Mouse (Mus musculus) olfactory bulb, adult 2 months (tissue): ENCODE results near the gene Slc44a5. TPM values are rescaled to one million over a fixed set of nuclear protein-coding genes. Genes with fewer than 3 reads are reported as not detected.
"Not testable (repeated sequence)": the region's sequence is repeated elsewhere in the genome, so short reads cannot be mapped to it uniquely, and the experiment has no call there.

Experiments
- H3K27ac ChIP-seq: fragments of 200-500 bp; 2 replicates; pipeline ENCODE4 v1.5.1; 2012; ENCODE audit warnings: low read depth, low read length; ENCODE audit not compliant: insufficient read depth
- H3K4me1 ChIP-seq: fragments of 200-500 bp; 2 replicates; pipeline ENCODE4 v1.6.1; 2012; ENCODE audit warnings: low read length; ENCODE audit not compliant: control insufficient read depth, insufficient read depth
- H3K4me3 ChIP-seq: fragments of 200-500 bp; 2 replicates; pipeline ENCODE4 v1.5.1; 2012; ENCODE audit warnings: mild to moderate bottlenecking, low read depth, low read length, moderate library complexity; ENCODE audit not compliant: insufficient read depth
- CTCF ChIP-seq: fragments of 200-500 bp; IDR thresholded peaks from 2 replicates; pipeline ENCODE4 v1.5.1; 2012; ENCODE audit warnings: low read depth, mild to moderate bottlenecking, low read length, moderate library complexity; ENCODE audit not compliant: insufficient read depth
- POLR2A ChIP-seq: fragments of 200-500 bp; IDR thresholded peaks from 2 replicates; pipeline ENCODE4 v1.6.1; 2012; ENCODE audit warnings: mild to moderate bottlenecking, low read depth, low read length, moderate library complexity; ENCODE audit not compliant: insufficient read depth
- WGBS: fragments of 180-500 bp; shearing (Covaris S2); methylation state at CpG from one replicate; pipeline ENCODE4 v1.1.7; 2018; 5-methylcytosine and 5-hydroxymethylcytosine counted together
- polyA plus RNA-seq: library from polyadenylated mRNA; stranded (reverse); fragments of >200 nt; gene quantifications from 2 replicates; pipeline ENCODE4 v1.2.4, GENCODE M21; 2012; ENCODE audit warnings: low replicate concordance; ENCODE audit not compliant: missing spikeins, insufficient read depth, insufficient read length

Slc44a5 gene
- polyA plus RNA-seq, 1 experiment, result not detected

- TF ChIP-seq POLR2A (no peak), CTCF (no peak)
- H3K4me3 ChIP-seq, result no peak overlapping the region
- H3K27ac ChIP-seq, result no peak overlapping the region
- no peaks in the 10 kb centered on the region for H3K4me1 ChIP-seq
- 99% methylated on average over 5 of the region's 5 CpGs for WGBS
Measured at GRCm38 (mm10) chr3:153999797-154000528, 26.7 kb downstream of the Slc44a5 start.

DNA sequence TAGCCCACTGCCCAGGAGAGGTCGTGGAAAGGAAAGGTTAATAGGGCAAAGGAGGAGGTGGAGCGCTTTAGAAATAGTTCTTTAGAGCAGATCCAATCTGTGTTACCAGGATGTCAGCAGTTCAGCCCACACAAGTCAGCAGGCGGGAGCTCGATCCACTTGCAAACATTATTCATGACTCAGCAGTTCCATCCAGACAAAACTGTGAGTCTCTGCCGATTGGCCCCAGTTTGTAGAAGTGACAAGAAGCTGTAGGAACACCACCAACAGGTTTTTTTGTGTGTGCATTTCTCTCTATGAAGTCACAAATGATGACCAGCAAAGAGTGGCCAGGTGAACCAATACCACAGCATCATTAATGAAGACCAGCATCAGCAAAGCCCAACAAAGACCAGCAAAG is 28.1 kb downstream of the Slc44a5 start:
- H3K27ac ChIP-seq, result no peak overlapping the region
- H3K4me1 ChIP-seq, result no peaks in the 10 kb centered on the region
- H3K4me3 ChIP-seq, result no peak overlapping the region
- WGBS, result 47% methylated on average over 5 of the region's 5 CpGs
- no peak for TF ChIP-seq CTCF
- no peak for TF ChIP-seq POLR2A

GRCm38 (mm10) chr3:154046876-154047275 is 73.6 kb downstream of the Slc44a5 start:
- Histone ChIP-seq H3K4me3 (no peak overlapping the region), H3K27ac (no peak overlapping the region), H3K4me1 (peaks cover 4% of the 10 kb centered on the region; the same call in 1 of the 2 replicates)
- WGBS, result 88% methylated on average over 4 of the region's 4 CpGs
- TF ChIP-seq POLR2A (no peak), CTCF (no peak)

DNA sequence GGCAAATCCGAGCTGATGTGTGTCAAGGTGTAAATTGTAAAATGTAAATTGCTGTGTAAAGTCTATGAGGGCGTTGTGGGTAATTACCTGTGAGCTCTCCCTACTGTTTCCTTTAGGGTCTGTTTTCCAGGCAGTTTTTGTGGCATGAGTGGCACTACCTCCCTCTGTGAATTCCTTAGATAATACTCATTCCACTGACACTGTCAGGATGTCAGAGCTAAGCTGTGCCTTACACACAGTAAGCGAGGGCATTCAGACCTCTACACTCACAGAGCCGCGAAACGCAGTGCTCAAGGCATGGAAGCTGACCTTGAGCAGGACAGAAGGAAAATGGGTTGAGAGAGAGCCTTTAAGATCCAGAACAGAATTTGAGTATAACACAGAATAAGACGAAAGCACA is 80.1 kb downstream of the Slc44a5 start:
- Histone ChIP-seq H3K4me3 (no peak overlapping the region), H3K4me1 (0 out of 2 replicates have a peak, but pooled peaks cover 3% of the 10 kb centered on the region), H3K27ac (no peak overlapping the region)
- TF ChIP-seq CTCF (no peak), POLR2A (no peak)
- 90% methylated on average over 7 of the region's 7 CpGs for WGBS

DNA sequence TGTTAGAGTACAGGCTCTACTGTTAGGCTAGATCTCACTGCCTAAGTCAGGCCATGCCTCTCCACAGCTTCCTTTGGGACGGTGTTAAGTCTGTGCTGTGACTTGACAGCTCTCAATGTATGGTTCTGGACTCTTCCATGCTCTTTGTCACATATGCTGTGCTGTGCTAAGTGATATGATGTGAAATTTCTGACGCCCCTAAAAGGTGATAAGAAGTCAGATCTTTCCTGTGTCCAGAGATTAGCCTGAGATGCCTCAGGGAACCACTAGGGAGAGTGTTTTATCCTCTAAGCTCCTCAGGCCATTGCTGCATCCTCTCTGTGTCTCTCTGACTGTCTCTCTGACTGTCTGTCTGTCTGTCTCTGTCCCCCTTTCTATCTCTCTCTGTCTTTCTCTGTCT is 84.2 kb downstream of the Slc44a5 start:
- WGBS, result 84% methylated on average over 2 of the region's 2 CpGs
- H3K4me1 ChIP-seq, result 0 out of 2 replicates have a peak, but pooled peaks cover 3% of the 10 kb centered on the region
- H3K27ac ChIP-seq, result no peak overlapping the region
- TF ChIP-seq CTCF, result no peak
- TF ChIP-seq POLR2A, result no peak
- no peak overlapping the region for H3K4me3 ChIP-seq

DNA sequence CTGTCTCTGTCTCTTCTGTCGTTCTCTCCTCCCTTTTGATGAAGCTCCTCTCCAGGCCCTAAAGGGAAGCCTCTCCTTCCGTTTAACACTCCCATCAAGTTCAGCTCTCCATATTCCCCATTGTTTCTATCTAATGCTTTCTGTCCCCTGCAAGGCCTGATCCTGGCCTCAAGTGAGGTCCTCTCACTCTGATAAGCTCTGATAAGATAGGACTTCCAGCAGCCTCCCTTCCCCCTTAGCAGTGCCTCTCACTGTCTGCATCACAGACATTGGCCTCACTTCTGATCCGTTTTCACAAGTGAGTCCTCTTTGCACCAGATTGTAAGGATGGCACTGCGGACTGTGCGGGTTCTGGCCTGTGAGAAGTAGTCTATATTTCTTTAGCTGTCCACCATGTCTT is 85.0 kb downstream of the Slc44a5 start:
- 0 out of 2 replicates have a peak, but pooled peaks cover 3% of the 10 kb centered on the region for H3K4me1 ChIP-seq
- WGBS, result 90% methylated on average over 5 of the region's 5 CpGs
- TF ChIP-seq CTCF, result no peak
- no peak for TF ChIP-seq POLR2A
- H3K27ac ChIP-seq, result no peak overlapping the region
- no peak overlapping the region for H3K4me3 ChIP-seq

- H3K4me3 ChIP-seq, H3K4me1 ChIP-seq, H3K27ac ChIP-seq: not testable (repeated sequence)
Measured at GRCm38 (mm10) chr3:154071989-154072388, 98.8 kb downstream of the Slc44a5 start.

DNA sequence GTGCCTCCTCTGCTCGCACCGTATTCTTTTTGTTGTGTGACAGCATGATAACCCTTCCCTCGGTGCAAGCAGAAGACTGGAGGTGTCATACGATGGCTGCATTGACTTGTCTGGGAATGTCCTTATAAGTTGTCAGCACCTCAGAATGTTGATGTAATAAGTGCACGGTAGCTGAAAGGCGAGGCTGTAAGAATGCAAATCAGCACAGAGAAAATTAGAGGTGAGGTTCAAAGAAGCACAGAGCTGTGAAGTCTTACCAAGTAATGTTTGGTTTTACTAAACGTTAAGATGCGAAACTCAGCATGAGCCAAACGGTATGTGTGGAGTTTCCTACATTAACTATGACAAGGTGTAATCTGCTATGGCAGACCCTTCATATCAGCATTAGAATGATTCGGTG is 102.5 kb downstream of the Slc44a5 start:
- TF ChIP-seq CTCF (no peak), POLR2A (no peak)
- H3K4me3 ChIP-seq, result no peak overlapping the region
- 48% methylated on average over 10 of the region's 10 CpGs for WGBS
- no peaks in the 10 kb centered on the region for H3K4me1 ChIP-seq
- H3K27ac ChIP-seq, result no peak overlapping the region

GRCm38 (mm10) chr3:154081687-154082086 is 108.5 kb downstream of the Slc44a5 start:
- no peak for TF ChIP-seq POLR2A
- TF ChIP-seq CTCF, result no peak
- WGBS, result 56% methylated on average over 12 of the region's 12 CpGs
- H3K27ac ChIP-seq, result no peak overlapping the region

GRCm38 (mm10) chr3:154082241-154082640 is 109.0 kb downstream of the Slc44a5 start:
- no peak for TF ChIP-seq POLR2A
- no peak for TF ChIP-seq CTCF
- WGBS, result 61% methylated on average over 9 of the region's 9 CpGs

More at GRCm38 (mm10) chr3:154081687-154082086, 108.5 kb downstream of the Slc44a5 start:
- no peak overlapping the region for H3K4me3 ChIP-seq
- no peaks in the 10 kb centered on the region for H3K4me1 ChIP-seq

More at GRCm38 (mm10) chr3:154082241-154082640, 109.0 kb downstream of the Slc44a5 start:
- Histone ChIP-seq H3K4me1 (no peaks in the 10 kb centered on the region), H3K27ac (no peak overlapping the region), H3K4me3 (no peak overlapping the region)
